Mouse (Mus musculus): ENCODE results near the gene Fam131b. TPM values are rescaled to one million over a fixed set of nuclear protein-coding genes. Genes with fewer than 3 reads are reported as not detected.

Fam131b gene
- total and polyA plus RNA-seq, 3 experiments: 0.04 to 0.09 (median 0.05) TPM

- in situ Hi-C loops (cut with MboI; ENCODE audit: low pct_ligation_motif_present, low pct_unique_long_range_greater_than_20kb, low sequenced_read_pairs) (loop anchor here (25.0 kb wide), 1 partner anchor 247 kb away; the partner anchor contains the start of gene Tcaf3), dilution Hi-C loops (cut with MboI; ENCODE audit: extremely low pct_ligation_motif_present, extremely low pct_unique_long_range_greater_than_20kb, low sequenced_read_pairs) (no loop called here)
- Histone ChIP-seq H3K36me3 (replicated peaks in 1 of 2; ENCODE audit: control insufficient read depth in 1 of 2, insufficient read depth in 1 of 2, low read length in 1 of 2) (no peaks in the 10 kb centered on the region), H3K9me3 (replicated peaks; ENCODE audit: low read length) (no peaks in the 10 kb centered on the region), H3K4me1 (ENCODE audit: control insufficient read depth in 1 of 2, insufficient read depth in 2 of 2) (peaks cover 3 to 13% of the 10 kb centered on the region in 2 experiments; a peak in 2 of 4 replicates), H3K4me3 (replicated peaks in 1 of 3; ENCODE audit: low read depth in 2 of 3, low read length in 2 of 3, poor library complexity in 1 of 3) (no peak overlapping the region), H3K27me3 (replicated peaks) (no peaks in the 10 kb centered on the region), H3K27ac (ENCODE audit: insufficient read depth, low read depth) (no peak overlapping the region), H3K79me2 (replicated peaks; ENCODE audit: control insufficient read depth, extremely low read depth, insufficient read depth, poor library complexity, severe bottlenecking) (no peaks in the 10 kb centered on the region), H3K4me2 (ENCODE audit: insufficient read depth, low read depth, poor library complexity, severe bottlenecking) (no peak overlapping the region), H3K9ac (ENCODE audit: insufficient read depth, low read depth) (no peak overlapping the region)
- TF ChIP-seq RAD21 (IDR thresholded peaks at IDR 0.05; ENCODE audit: low read depth, low read length) (no peak), E2F4 (IDR thresholded peaks at IDR 0.05; ENCODE audit: insufficient replicate concordance, low read depth, low read length) (no peak), JUN (IDR thresholded peaks at IDR 0.05; ENCODE audit: insufficient read depth, low read depth, low read length) (no peak), ELF1 (IDR thresholded peaks at IDR 0.05; ENCODE audit: low read depth, low read length) (no peak), EP300 (IDR thresholded peaks at IDR 0.05; ENCODE audit: low read length) (no peak), TBP (conservative IDR thresholded peaks at IDR 0.05; ENCODE audit: low read depth, low read length) (no peak), MAFK (IDR thresholded peaks at IDR 0.05; ENCODE audit: insufficient replicate concordance, low read length) (peak; percentile 58; the same call in 1 of the 2 replicates)
- DNase-seq (ENCODE audit: extremely low read depth): no peak
These were observed 15.5 kb upstream of the Fam131b start for GRCm38 (mm10) chr6:42339981-42340380.

- TF ChIP-seq NELFE (IDR thresholded peaks at IDR 0.05; ENCODE audit: low read depth, low read length) (no peak), USF2 (conservative IDR thresholded peaks at IDR 0.05; ENCODE audit: low read depth, low read length) (no peak), TBP (conservative IDR thresholded peaks at IDR 0.05; ENCODE audit: low read depth, low read length) (no peak), POLR2AphosphoS2 (IDR thresholded peaks at IDR 0.05; ENCODE audit: low read depth, low read length) (no peak), NRF1 (IDR thresholded peaks at IDR 0.05; ENCODE audit: low read depth, low read length) (no peak), MAX (IDR thresholded peaks at IDR 0.05; ENCODE audit: low read length) (no peak), EP300 (IDR thresholded peaks at IDR 0.05; ENCODE audit: low read length) (no peak), ETS1 (conservative IDR thresholded peaks at IDR 0.05; ENCODE audit: low read depth, low read length) (no peak), CTCF (conservative IDR thresholded peaks at IDR 0.05 in 1 of 2, IDR thresholded peaks at IDR 0.05 in 1 of 2; ENCODE audit: low read depth in 2 of 2, low read length in 2 of 2) (no peak), MXI1 (IDR thresholded peaks at IDR 0.05; ENCODE audit: low read depth, low read length) (no peak), ELF1 (IDR thresholded peaks at IDR 0.05; ENCODE audit: low read depth, low read length) (no peak), BHLHE40 (IDR thresholded peaks at IDR 0.05; ENCODE audit: low read depth, low read length) (no peak), RCOR1 (conservative IDR thresholded peaks at IDR 0.05; ENCODE audit: low read depth, low read length) (no peak), ZKSCAN1 (IDR thresholded peaks at IDR 0.05; ENCODE audit: borderline replicate concordance, low read depth, low read length) (no peak), KAT2A (IDR thresholded peaks at IDR 0.05; ENCODE audit: insufficient replicate concordance, low read length) (no peak), SMC3 (IDR thresholded peaks at IDR 0.05; ENCODE audit: low read depth, low read length) (no peak), CHD1 (IDR thresholded peaks at IDR 0.05; ENCODE audit: low read depth, low read length) (no peak), CHD2 (IDR thresholded peaks at IDR 0.05; ENCODE audit: low read length) (no peak), MAZ (IDR thresholded peaks at IDR 0.05; ENCODE audit: low read depth, low read length) (no peak), MEF2A (IDR thresholded peaks at IDR 0.05; ENCODE audit: borderline replicate concordance, low read depth, low read length) (no peak)
- H3K4me2 ChIP-seq (ENCODE audit: insufficient read depth, low read depth, poor library complexity, severe bottlenecking): no peak overlapping the region
- in situ Hi-C loops (cut with MboI; ENCODE audit: low pct_ligation_motif_present, low pct_unique_long_range_greater_than_20kb, low sequenced_read_pairs): loop anchor here (25.0 kb wide), 1 partner anchor 248 kb away; the partner anchor contains the start of gene Tcaf3
- dilution Hi-C loops (cut with MboI; ENCODE audit: extremely low pct_ligation_motif_present, extremely low pct_unique_long_range_greater_than_20kb, low sequenced_read_pairs): no loop called here
- no peaks in the 10 kb centered on the region for H3K27me3 ChIP-seq (replicated peaks)
- peaks cover 0 to 6% of the 10 kb centered on the region in 2 experiments; a peak in 2 of 4 replicates for H3K4me1 ChIP-seq (ENCODE audit: control insufficient read depth in 1 of 2, insufficient read depth in 2 of 2)
- no peak overlapping the region for H3K27ac ChIP-seq (ENCODE audit: insufficient read depth, low read depth)
- no peaks in the 10 kb centered on the region for H3K36me3 ChIP-seq (replicated peaks in 1 of 2; ENCODE audit: control insufficient read depth in 1 of 2, insufficient read depth in 1 of 2, low read length in 1 of 2)
- H3K4me3 ChIP-seq (replicated peaks in 1 of 3; ENCODE audit: low read depth in 2 of 3, low read length in 2 of 3, poor library complexity in 1 of 3): no peak overlapping the region
- no peak overlapping the region for H3K9ac ChIP-seq (ENCODE audit: insufficient read depth, low read depth)
- no peaks in the 10 kb centered on the region for H3K79me2 ChIP-seq (replicated peaks; ENCODE audit: control insufficient read depth, extremely low read depth, insufficient read depth, poor library complexity, severe bottlenecking)
- H3K9me3 ChIP-seq (replicated peaks; ENCODE audit: low read length): no peaks in the 10 kb centered on the region
- no peak for DNase-seq (ENCODE audit: extremely low read depth)
These were observed 14.7 kb upstream of the Fam131b start for GRCm38 (mm10) chr6:42339189-42339588.
